Mouse (Mus musculus) limb, embryonic 11.5 days (tissue): ENCODE measurements at regions not wholly inside any gene's neighbourhood (a gene's known extent, or its start where the extent isn't known, plus 50 kb on each side); places are given as distances from the start of the nearest gene placed in this dataset.

Experiments used
- ATAC-seq: fragments of 200-750 bp; cut with Nextera tagmentation; 2 replicates; pipeline ENCODE4 v1.8.0; 2017; ENCODE audit warnings: low read depth; ENCODE audit not compliant: insufficient number of reproducible peaks, low FRiP score, low TSS enrichment
- DNase-seq: peaks from one replicate; pipeline ENCODE4 v3.0.0-alpha.2; 2015; ENCODE audit warnings: low spot score
- H3K27ac ChIP-seq: fragments of 300-500 bp; sonication (generic); replicated peaks from 2 replicates; pipeline ENCODE4 v1.5.1; 2014; ENCODE audit warnings: low read depth, mild to moderate bottlenecking, low read length
- H3K27me3 ChIP-seq: fragments of 300-500 bp; sonication (generic); 2 replicates; pipeline ENCODE4 v1.6.1; 2014; ENCODE audit warnings: mild to moderate bottlenecking, low read length, mixed read lengths; ENCODE audit not compliant: control insufficient read depth, insufficient read depth
- H3K36me3 ChIP-seq: fragments of 300-500 bp; sonication (generic); 2 replicates; pipeline ENCODE4 v1.6.1; 2014; ENCODE audit warnings: mild to moderate bottlenecking, low read length, moderate library complexity, mixed read lengths; ENCODE audit not compliant: control insufficient read depth, insufficient read depth
- H3K4me1 ChIP-seq: fragments of 300-500 bp; sonication (generic); 2 replicates; pipeline ENCODE4 v1.6.1; 2014; ENCODE audit warnings: low read length, mixed read lengths; ENCODE audit not compliant: control insufficient read depth, insufficient read depth
- H3K4me2 ChIP-seq: fragments of 300-500 bp; sonication (generic); 2 replicates; pipeline ENCODE4 v1.6.1; 2014; ENCODE audit warnings: low read depth, mild to moderate bottlenecking, moderate library complexity; ENCODE audit not compliant: severe bottlenecking
- H3K4me3 ChIP-seq: fragments of 300-500 bp; sonication (generic); 2 replicates; pipeline ENCODE4 v1.5.1; 2014; ENCODE audit warnings: low read depth, low read length
- H3K9ac ChIP-seq: fragments of 300-500 bp; sonication (generic); 2 replicates; pipeline ENCODE4 v1.6.1; 2014; ENCODE audit warnings: mild to moderate bottlenecking, low read length
- H3K9me3 ChIP-seq: fragments of 300-500 bp; sonication (generic); 2 replicates; pipeline ENCODE4 v1.6.1; 2016; ENCODE audit warnings: low read length; ENCODE audit not compliant: control insufficient read depth
- WGBS: fragments of 180-500 bp; shearing (Covaris S2); extraction: QIAGEN DNeasy Blood & Tissue Kit; methylation state at CpG from one replicate; pipeline ENCODE4 v1.1.7; 2014; 5-methylcytosine and 5-hydroxymethylcytosine counted together

GRCm38 (mm10) chr4:12775524-12776216 is 603.9 kb upstream of the Fam92a start:
- 42% methylated on average over 3 of the region's 3 CpGs for WGBS
- DNase-seq = peak; percentile 66
- Histone ChIP-seq H3K27ac (no peak overlapping the region), H3K4me1 (no peaks in the 10 kb centered on the region), H3K36me3 (no peaks in the 10 kb centered on the region), H3K4me3 (no peak overlapping the region), H3K27me3 (no peaks in the 10 kb centered on the region), H3K9me3 (no peaks in the 10 kb centered on the region), H3K9ac (no peak overlapping the region), H3K4me2 (no peak overlapping the region)
- ATAC-seq = peak; percentile 76; the same call in 1 of the 2 replicates

GRCm38 (mm10) chr4:12775090-12775489 is 603.3 kb upstream of the Fam92a start:
- WGBS = 52% methylated on average over 4 of the region's 4 CpGs
- Histone ChIP-seq H3K9ac (no peak overlapping the region), H3K27me3 (no peaks in the 10 kb centered on the region), H3K9me3 (no peaks in the 10 kb centered on the region), H3K4me1 (no peaks in the 10 kb centered on the region), H3K27ac (no peak overlapping the region), H3K4me2 (no peak overlapping the region), H3K36me3 (no peaks in the 10 kb centered on the region), H3K4me3 (no peak overlapping the region)
- no peak for ATAC-seq
- DNase-seq = no peak

GRCm38 (mm10) chr4:12774671-12775070 is 602.9 kb upstream of the Fam92a start:
- 47% methylated on average over 5 of the region's 5 CpGs for WGBS
- DNase-seq = no peak
- no peak overlapping the region for H3K4me2 ChIP-seq

GRCm38 (mm10) chr4:12773201-12773600 is 601.4 kb upstream of the Fam92a start:
- no peaks in the 10 kb centered on the region for H3K36me3 ChIP-seq
- ATAC-seq (no peak), DNase-seq (no peak)
- no peak overlapping the region for H3K9ac ChIP-seq
- H3K27ac ChIP-seq = no peak overlapping the region
- 76% methylated on average over 7 of the region's 7 CpGs for WGBS
- no peak overlapping the region for H3K4me2 ChIP-seq
- no peaks in the 10 kb centered on the region for H3K27me3 ChIP-seq
- H3K4me1 ChIP-seq = no peaks in the 10 kb centered on the region
- no peak overlapping the region for H3K4me3 ChIP-seq
- no peaks in the 10 kb centered on the region for H3K9me3 ChIP-seq

More at GRCm38 (mm10) chr4:12774671-12775070, 602.9 kb upstream of the Fam92a start:
- no peak for ATAC-seq
- Histone ChIP-seq H3K27me3 (no peaks in the 10 kb centered on the region), H3K36me3 (no peaks in the 10 kb centered on the region), H3K4me1 (no peaks in the 10 kb centered on the region), H3K9me3 (no peaks in the 10 kb centered on the region), H3K4me3 (no peak overlapping the region), H3K27ac (no peak overlapping the region), H3K9ac (no peak overlapping the region)

- DNase-seq = no peak
- H3K4me1 ChIP-seq = no peaks in the 10 kb centered on the region
- no peaks in the 10 kb centered on the region for H3K36me3 ChIP-seq
- H3K9ac ChIP-seq = no peak overlapping the region
- H3K4me3 ChIP-seq = no peak overlapping the region
- WGBS = 54% methylated on average over 5 of the region's 5 CpGs
- H3K27ac ChIP-seq = no peak overlapping the region
- no peak overlapping the region for H3K4me2 ChIP-seq
- no peak for ATAC-seq
- no peaks in the 10 kb centered on the region for H3K27me3 ChIP-seq
- H3K9me3 ChIP-seq = no peaks in the 10 kb centered on the region
Measured at GRCm38 (mm10) chr4:12770131-12770780, 598.4 kb upstream of the Fam92a start.

GRCm38 (mm10) chr4:12769092-12769491 is 597.3 kb upstream of the Fam92a start:
- no peak overlapping the region for H3K4me2 ChIP-seq
- ATAC-seq (no peak), DNase-seq (no peak)
- H3K27me3 ChIP-seq = no peaks in the 10 kb centered on the region
- H3K36me3 ChIP-seq = no peaks in the 10 kb centered on the region
- H3K9ac ChIP-seq = no peak overlapping the region
- H3K9me3 ChIP-seq = no peaks in the 10 kb centered on the region
- no peaks in the 10 kb centered on the region for H3K4me1 ChIP-seq
- H3K27ac ChIP-seq = no peak overlapping the region
- H3K4me3 ChIP-seq = no peak overlapping the region

GRCm38 (mm10) chr4:12766763-12767162 is 594.9 kb upstream of the Fam92a start:
- Histone ChIP-seq H3K4me3 (no peak overlapping the region), H3K36me3 (no peaks in the 10 kb centered on the region), H3K27me3 (no peaks in the 10 kb centered on the region), H3K4me2 (no peak overlapping the region), H3K9me3 (no peaks in the 10 kb centered on the region), H3K27ac (no peak overlapping the region), H3K9ac (no peak overlapping the region), H3K4me1 (no peaks in the 10 kb centered on the region)
- DNase-seq = no peak
- 62% methylated on average over 1 of the region's 1 CpGs for WGBS
- no peak for ATAC-seq

- WGBS = 84% methylated on average over 2 of the region's 2 CpGs
- DNase-seq (no peak), ATAC-seq (no peak)
- no peaks in the 10 kb centered on the region for H3K27me3 ChIP-seq
- no peak overlapping the region for H3K9ac ChIP-seq
- no peaks in the 10 kb centered on the region for H3K4me1 ChIP-seq
- H3K4me2 ChIP-seq = no peak overlapping the region
- H3K9me3 ChIP-seq = no peaks in the 10 kb centered on the region
- no peak overlapping the region for H3K27ac ChIP-seq
- H3K4me3 ChIP-seq = no peak overlapping the region
- H3K36me3 ChIP-seq = no peaks in the 10 kb centered on the region
Measured at GRCm38 (mm10) chr4:12750817-12751216, 579.0 kb upstream of the Fam92a start.
